Mouse (Mus musculus) embryonic fibroblast, embryonic 13.5 days (primary cell): Measurements from ENCODE around the gene Ccdc54. TPM values are rescaled to one million over a fixed set of nuclear protein-coding genes. Genes with fewer than 3 reads are reported as not detected.

Experiments
- H3K27ac ChIP-seq: 2 replicates; pipeline ENCODE4 v1.5.1; 2012; ENCODE audit warnings: low read length, control low read depth, inconsistent platforms; ENCODE audit not compliant: insufficient read depth
- H3K4me1 ChIP-seq: 2 replicates; pipeline ENCODE4 v1.6.1; 2011; ENCODE audit warnings: low read length; ENCODE audit not compliant: control insufficient read depth, insufficient read depth
- H3K4me3 ChIP-seq: 2 replicates; pipeline ENCODE4 v1.5.1; 2011; ENCODE audit warnings: mild to moderate bottlenecking, control low read depth, low read length; ENCODE audit not compliant: insufficient read depth
- CTCF ChIP-seq: IDR thresholded peaks from 2 replicates; pipeline ENCODE4 v1.5.1; 2011; ENCODE audit warnings: mild to moderate bottlenecking, control low read depth, low read length, moderate library complexity, borderline replicate concordance; ENCODE audit not compliant: insufficient read depth
- POLR2A ChIP-seq: IDR thresholded peaks from 2 replicates; pipeline ENCODE4 v1.6.1; 2011; ENCODE audit warnings: low read depth, mild to moderate bottlenecking, control low read depth, low read length, moderate library complexity
- polyA plus RNA-seq: library from polyadenylated mRNA; stranded (reverse); fragments of >200 nt; gene quantifications from 2 replicates; pipeline ENCODE4 v1.2.4, GENCODE M21; 2011; ENCODE audit warnings: low read depth; ENCODE audit not compliant: missing spikeins, insufficient read length

Ccdc54 gene
- polyA plus RNA-seq, 1 experiment = not detected

DNA sequence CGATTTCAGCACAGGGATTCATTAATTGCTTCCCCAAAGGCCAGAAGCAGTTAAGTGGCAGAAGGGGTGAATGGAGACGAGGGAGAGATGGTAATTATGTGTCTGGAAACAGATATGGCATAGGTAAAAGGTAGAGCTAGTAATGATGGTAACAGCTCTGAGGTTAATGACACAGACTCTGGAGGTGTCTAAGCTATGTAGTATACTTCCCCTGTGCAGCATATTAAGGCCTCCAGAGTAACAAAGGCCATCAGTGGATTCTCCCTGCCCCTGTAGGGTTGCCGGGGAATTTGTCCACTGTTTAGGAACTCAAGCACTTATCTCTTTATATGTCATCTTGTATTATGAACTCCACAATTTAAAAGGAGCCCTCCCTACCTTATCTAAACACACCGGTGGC is 5.2 kb upstream of the Ccdc54 start:
- H3K27ac ChIP-seq = no peak overlapping the region
- TF ChIP-seq POLR2A (no peak), CTCF (no peak)
- H3K4me3 ChIP-seq = no peak overlapping the region
- H3K4me1 ChIP-seq = no peaks in the 10 kb centered on the region; the same call in 1 of the 2 replicates

DNA sequence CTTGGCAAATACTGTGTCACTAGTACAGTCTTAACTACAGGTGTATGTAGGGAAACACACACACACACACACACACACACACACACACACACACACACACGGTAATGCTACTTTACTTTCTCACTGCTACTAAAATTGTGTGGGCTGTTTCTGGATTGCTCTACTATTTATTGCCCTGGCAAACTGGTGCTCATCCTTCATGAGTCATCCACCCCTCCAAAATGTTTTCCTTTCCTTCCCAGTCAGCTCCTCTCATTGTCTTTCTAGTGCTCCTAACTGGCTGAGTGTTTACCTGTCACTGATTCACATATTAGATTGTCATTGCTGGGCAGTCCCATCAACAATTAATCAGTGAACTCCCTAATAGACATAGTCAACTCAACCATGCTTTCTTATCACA is 3.9 kb upstream of the Ccdc54 start:
- no peak for TF ChIP-seq CTCF
- no peak for TF ChIP-seq POLR2A
- Histone ChIP-seq H3K4me3 (no peak overlapping the region), H3K4me1 (no peaks in the 10 kb centered on the region; the same call in 1 of the 2 replicates), H3K27ac (no peak overlapping the region)

DNA sequence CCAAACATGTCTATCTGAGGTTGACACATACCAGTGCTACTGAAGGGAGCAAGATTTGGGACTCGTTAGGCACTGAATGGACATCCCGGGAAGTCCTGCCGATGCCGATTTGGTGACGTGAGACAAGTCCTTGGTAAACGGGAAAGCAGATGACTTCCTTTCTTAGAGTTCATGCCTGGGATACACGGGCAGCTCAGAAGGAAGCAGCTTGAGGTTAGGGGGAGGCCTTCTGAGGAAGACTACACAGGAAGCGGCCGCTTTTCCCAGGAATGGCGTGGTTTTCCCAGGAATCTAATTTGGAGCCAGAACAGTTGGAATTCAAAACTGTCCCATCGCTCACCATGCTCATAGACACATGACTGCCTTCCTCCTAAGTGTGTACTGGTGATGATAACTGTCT is 2.4 kb upstream of the Ccdc54 start:
- Histone ChIP-seq H3K4me1 (peaks cover under 1% of the 10 kb centered on the region; the same call in 1 of the 2 replicates), H3K27ac (no peak overlapping the region), H3K4me3 (no peak overlapping the region)
- no peak for TF ChIP-seq CTCF
- no peak for TF ChIP-seq POLR2A

DNA sequence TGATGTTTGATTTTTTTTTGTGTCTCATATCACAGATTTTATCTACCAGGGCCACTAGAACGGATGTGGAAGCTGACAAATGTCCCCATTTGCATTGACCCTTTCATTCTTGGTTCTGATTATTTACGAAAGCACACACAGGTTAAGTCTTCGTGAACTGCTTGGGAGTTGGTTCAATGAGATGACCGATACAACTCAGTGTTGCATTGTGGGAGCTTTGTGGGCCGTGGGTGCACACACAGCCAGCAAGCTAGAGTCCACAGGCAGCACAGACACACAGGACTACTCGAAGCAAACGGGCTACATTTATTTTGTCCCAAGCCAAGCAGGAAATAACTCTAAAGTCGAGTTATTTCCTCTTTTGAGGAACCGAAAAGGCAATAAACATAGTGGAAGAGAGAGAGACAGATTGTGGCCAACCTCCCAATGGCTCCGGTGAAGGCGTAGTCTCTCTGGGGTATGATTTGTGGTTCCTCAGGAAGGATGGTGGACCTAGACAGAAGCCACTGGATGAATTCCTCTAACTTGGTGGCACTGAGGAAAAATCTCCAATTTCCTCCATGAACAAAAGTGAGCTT is 1.3 kb downstream of the Ccdc54 start:
- Histone ChIP-seq H3K4me1 (peaks cover 2% of the 10 kb centered on the region; the same call in 1 of the 2 replicates), H3K27ac (no peak overlapping the region), H3K4me3 (no peak overlapping the region)
- no peak for TF ChIP-seq CTCF
- no peak for TF ChIP-seq POLR2A

DNA sequence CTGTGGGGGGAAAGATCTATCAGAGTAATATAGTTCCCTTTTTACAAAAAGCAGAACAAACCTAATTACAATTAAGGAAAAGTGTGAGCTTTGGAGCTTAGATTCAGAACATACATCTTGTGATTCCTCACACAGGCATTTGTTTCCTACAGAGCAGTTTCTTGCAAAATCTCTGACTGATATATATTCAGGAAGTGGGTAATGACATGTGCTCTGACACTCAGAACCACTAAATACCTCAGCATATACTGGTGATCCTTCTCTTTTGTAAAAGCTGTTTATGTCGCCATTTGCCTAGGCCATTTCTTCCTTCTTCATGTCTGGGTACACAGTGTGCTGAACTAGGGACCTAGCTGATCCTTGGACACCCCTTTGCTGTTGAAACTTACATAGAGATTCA is 2.8 kb downstream of the Ccdc54 start:
- no peak overlapping the region for H3K4me3 ChIP-seq
- TF ChIP-seq POLR2A (no peak), CTCF (no peak)
- peaks cover 2% of the 10 kb centered on the region; the same call in 1 of the 2 replicates for H3K4me1 ChIP-seq
- H3K27ac ChIP-seq = no peak overlapping the region

DNA sequence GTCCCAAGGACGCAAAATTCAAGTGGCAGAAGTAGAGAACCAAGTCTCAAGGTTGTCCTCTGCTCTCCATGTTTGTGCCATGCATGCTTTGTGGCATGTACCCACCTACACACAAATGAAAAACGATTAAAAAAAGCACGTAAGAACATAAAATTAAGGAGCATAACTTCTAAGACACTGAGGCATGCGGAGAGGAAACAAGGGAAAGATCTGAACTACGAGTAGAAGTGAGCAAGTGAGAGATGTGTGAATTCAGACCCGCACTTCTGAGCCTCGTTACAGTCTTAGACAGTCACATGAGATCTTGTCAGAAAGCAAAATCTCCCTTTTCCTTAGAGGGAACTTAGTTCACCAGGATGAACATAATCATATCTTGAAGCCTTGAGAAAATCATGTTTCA is 3.8 kb downstream of the Ccdc54 start:
- Histone ChIP-seq H3K27ac (no peak overlapping the region), H3K4me3 (no peak overlapping the region), H3K4me1 (peaks cover 2% of the 10 kb centered on the region; the same call in 1 of the 2 replicates)
- no peak for TF ChIP-seq POLR2A
- TF ChIP-seq CTCF = no peak

DNA sequence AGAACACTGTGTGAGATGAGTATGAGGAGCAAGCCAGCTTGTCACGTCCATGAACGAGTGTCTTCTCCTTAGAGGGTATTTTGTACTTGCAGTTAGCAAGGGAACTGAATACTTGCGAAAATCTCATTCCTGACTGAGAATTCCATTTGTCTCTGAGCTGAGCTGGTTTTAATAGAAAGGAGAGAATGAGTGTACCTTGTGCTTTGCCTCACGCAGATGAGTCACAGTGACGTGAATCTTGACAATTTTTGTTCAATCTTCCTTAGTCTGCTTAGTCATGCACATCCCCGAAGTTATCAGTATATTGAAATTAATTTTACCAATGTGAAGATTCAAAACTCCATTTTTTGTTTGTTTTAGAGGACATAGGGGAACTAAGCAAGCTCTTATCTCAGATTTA is 12.6 kb downstream of the Ccdc54 start:
- Histone ChIP-seq H3K4me3 (no peak overlapping the region), H3K27ac (peak overlapping the region; percentile 80; the same call in 1 of the 2 replicates), H3K4me1 (peaks cover 9% of the 10 kb centered on the region)
- TF ChIP-seq POLR2A (no peak), CTCF (no peak)

DNA sequence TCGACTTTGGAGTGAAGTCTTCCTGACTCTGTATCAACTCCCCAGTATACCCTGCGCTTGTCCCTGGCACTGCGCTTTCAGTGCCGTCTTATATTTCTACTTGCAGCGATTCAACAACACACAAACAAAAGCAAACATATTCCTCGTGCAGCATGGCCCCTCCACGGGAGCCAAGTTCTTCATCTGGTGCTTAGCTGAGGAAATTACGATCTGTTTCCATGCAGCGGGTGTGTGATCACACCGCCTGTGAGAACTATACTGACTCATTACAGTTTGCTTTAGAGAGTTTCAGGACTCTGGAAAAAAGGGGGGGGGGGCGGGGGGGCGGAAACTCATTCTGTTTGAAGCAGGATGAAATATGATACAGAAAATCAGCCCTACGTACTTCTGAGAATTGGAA is 18.4 kb downstream of the Ccdc54 start:
- H3K4me1 ChIP-seq = peaks cover 11% of the 10 kb centered on the region
- no peak overlapping the region for H3K27ac ChIP-seq
- TF ChIP-seq POLR2A (no peak), CTCF (no peak)
- H3K4me3 ChIP-seq = no peak overlapping the region

DNA sequence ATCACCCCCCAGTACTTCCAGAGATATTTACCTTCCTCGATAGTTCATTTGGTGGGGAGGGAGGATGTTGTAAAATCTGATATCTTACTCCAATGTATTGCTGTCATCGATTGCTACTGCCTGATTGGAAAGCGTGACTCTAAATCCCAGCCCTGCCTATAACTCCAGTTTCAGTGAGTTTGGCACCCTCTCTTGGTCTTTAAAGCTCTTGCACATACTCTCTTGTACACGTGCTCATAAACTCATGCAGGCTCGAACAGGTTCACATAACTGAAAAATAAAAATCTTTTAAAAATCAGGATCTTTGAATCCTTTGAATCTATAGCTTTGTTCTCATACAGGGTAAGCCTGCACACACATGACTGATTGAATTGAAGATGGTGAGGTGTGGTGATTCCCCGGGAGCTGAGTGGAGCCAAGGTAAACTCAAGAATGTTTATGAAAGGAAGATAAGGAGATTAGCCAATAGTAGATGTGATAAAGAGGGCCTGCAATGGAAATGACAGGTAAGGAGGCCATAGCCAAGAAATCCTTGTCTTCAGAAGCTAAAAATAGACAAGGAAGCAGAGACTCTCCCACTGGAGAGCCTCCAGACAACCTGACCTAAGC is 31.7 kb downstream of the Ccdc54 start:
- Histone ChIP-seq H3K4me1 (no peaks in the 10 kb centered on the region), H3K4me3 (no peak overlapping the region), H3K27ac (no peak overlapping the region)
- TF ChIP-seq CTCF (no peak), POLR2A (no peak)

DNA sequence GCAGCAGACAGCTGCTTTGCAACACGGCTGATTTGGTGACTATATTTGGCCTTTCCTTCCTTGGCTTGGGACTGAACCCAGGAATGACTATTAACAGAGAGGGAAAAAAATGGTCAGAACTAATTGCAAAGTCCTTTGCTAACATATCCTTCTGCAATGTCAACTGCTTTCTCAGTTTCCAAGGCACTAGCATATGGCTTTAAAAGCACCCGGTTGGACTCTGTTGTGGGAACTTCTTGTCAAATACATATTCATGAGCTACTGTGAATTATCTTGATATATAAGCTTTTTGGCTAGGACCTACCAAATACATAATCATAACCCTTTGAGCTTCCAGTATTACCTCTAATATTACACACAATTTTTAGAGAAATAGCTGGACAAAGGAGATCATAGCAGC is 37.1 kb downstream of the Ccdc54 start:
- Histone ChIP-seq H3K4me3 (no peak overlapping the region), H3K4me1 (no peaks in the 10 kb centered on the region), H3K27ac (no peak overlapping the region)
- TF ChIP-seq POLR2A = no peak
- no peak for TF ChIP-seq CTCF
